Mouse (Mus musculus): ENCODE data around the gene Plxnd1. TPM values are rescaled to one million over a fixed set of nuclear protein-coding genes. Genes with fewer than 3 reads are reported as not detected.

Gene Plxnd1
- polyA plus RNA-seq, 1 experiment from 2014 or later = 6.5 TPM

GRCm38 (mm10) chr6:115909052-115909451 lies 85.8 kb downstream of the Plxnd1 start:
- H3K27ac ChIP-seq = no peak overlapping the region

DNA sequence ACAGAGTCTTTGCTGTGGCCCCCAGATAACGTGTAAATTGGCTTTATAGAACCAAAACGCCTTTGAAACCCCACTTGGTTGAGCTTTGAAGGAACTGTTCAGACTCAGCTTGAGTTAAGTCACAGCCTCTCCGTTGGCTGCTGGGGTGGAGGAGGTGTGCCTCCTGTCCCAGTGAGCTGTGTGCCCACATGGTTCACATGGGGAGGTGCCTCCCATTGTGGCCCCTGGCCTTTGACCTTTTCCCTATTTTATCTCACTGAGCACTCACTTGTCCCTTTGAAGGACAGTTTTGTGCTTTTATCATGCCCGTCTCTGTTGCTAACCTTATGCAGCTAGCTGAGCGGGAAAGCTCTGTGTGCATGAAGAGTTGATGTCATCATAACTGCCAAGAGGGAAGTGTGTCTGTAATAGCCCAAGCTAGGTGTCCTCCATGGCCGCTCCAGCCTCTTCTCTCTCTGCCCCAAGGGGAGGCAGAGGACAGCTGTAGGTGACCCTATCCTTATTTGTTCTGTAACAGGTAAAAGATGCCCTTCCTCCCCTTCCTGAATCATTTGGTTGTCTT lies 86.3 kb downstream of the Plxnd1 start:
- WGBS = 38% methylated on average over 6 of the region's 6 CpGs
- peaks cover 39% of the 10 kb centered on the region for H3K36me3 ChIP-seq

More at GRCm38 (mm10) chr6:115909052-115909451, 85.8 kb downstream of the Plxnd1 start:
- peaks cover 39% of the 10 kb centered on the region for H3K36me3 ChIP-seq
- H3K27me3 ChIP-seq = no peaks in the 10 kb centered on the region
- no peaks in the 10 kb centered on the region for H3K9me3 ChIP-seq
- no peak overlapping the region for H3K4me2 ChIP-seq (replicated peaks)
- WGBS = 61% methylated on average over 3 of the region's 3 CpGs
- no peaks in the 10 kb centered on the region for H3K4me1 ChIP-seq (replicated peaks)
- no peak for ATAC-seq
- H3K4me3 ChIP-seq (replicated peaks) = no peak overlapping the region
- no peak overlapping the region for H3K9ac ChIP-seq (replicated peaks)

DNA sequence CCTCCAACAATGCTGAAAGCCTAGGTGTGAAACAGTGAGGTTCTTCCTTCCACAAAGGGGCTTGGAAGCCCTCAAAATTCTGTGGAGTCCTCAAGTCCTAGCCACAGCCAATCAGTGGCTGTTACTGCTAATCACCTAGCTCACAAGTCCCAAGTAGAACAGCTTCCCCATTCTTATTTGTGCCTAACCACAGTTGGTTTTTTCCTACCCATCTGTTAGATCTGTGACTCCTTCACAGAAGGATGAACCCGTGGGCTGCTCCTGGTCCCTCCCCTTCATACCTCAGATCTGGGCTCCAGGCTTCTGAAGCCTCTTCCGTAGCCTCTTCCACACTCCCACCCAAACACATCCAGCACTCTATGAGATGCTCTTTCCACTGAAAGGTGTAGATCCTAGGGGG lies 87.9 kb downstream of the Plxnd1 start:
- H3K9ac ChIP-seq (replicated peaks) = no peak overlapping the region
- H3K4me2 ChIP-seq (replicated peaks) = no peak overlapping the region
- peaks cover 42% of the 10 kb centered on the region for H3K36me3 ChIP-seq
- no peaks in the 10 kb centered on the region for H3K9me3 ChIP-seq
- ATAC-seq = no peak
- 90% methylated on average over 2 of the region's 2 CpGs for WGBS
- H3K4me1 ChIP-seq (replicated peaks) = 0 out of 2 replicates have a peak, but pooled peaks cover under 1% of the 10 kb centered on the region
- no peaks in the 10 kb centered on the region for H3K27me3 ChIP-seq
- no peak overlapping the region for H3K27ac ChIP-seq
- no peak overlapping the region for H3K4me3 ChIP-seq (replicated peaks)

More for the DNA sequence above, 86.3 kb downstream of the Plxnd1 start:
- Histone ChIP-seq H3K9ac (replicated peaks) (no peak overlapping the region), H3K9me3 (no peaks in the 10 kb centered on the region), H3K4me3 (replicated peaks) (no peak overlapping the region), H3K27me3 (no peaks in the 10 kb centered on the region), H3K27ac (no peak overlapping the region), H3K4me2 (replicated peaks) (no peak overlapping the region), H3K4me1 (replicated peaks) (no peaks in the 10 kb centered on the region)
- ATAC-seq = no peak

GRCm38 (mm10) chr6:115906455-115906854 lies 88.3 kb downstream of the Plxnd1 start:
- Histone ChIP-seq H3K4me2 (replicated peaks) (no peak overlapping the region), H3K9me3 (no peaks in the 10 kb centered on the region), H3K27me3 (no peaks in the 10 kb centered on the region), H3K4me1 (replicated peaks) (peaks cover 5% of the 10 kb centered on the region), H3K36me3 (peaks cover 42% of the 10 kb centered on the region), H3K9ac (replicated peaks) (no peak overlapping the region), H3K27ac (no peak overlapping the region), H3K4me3 (replicated peaks) (no peak overlapping the region)
- 71% methylated on average over 1 of the region's 1 CpGs for WGBS
- ATAC-seq = no peak

DNA sequence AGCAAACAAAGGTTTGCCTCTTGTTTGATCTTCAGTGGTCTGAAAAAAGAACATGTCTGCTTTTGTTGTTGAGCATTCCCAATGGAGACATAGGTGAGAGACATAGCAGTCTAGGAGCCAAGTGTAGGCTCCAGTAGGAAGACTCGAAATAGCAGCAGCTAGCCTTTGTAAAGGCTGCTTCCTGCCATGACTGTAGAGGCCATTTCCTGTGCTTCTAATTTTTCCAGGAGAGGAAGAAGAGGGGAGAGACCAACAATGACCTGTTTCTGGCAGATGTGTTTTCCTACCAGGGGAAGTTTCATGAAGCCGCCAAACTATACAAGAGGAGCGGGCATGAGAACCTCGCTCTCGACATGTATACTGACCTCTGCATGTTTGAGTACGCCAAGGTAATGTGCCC lies 89.2 kb downstream of the Plxnd1 start:
- Histone ChIP-seq H3K36me3 (peaks cover 42% of the 10 kb centered on the region), H3K4me2 (replicated peaks) (no peak overlapping the region), H3K4me3 (replicated peaks) (no peak overlapping the region), H3K27ac (no peak overlapping the region), H3K4me1 (replicated peaks) (peaks cover 8% of the 10 kb centered on the region), H3K9ac (replicated peaks) (no peak overlapping the region), H3K9me3 (no peaks in the 10 kb centered on the region), H3K27me3 (no peaks in the 10 kb centered on the region)
- ATAC-seq = no peak
- 97% methylated on average over 6 of the region's 6 CpGs for WGBS

Other genes starting within 250 kb of the Plxnd1 start
- gene Tmem40, start 232.6 kb downstream of the Plxnd1 start, polyA plus RNA-seq (2015; fragmentation: Nextera tagmentation; extraction: Ambion mirVana) = 0.79 and 1.1 TPM in 2 replicates
- 16.4 and 18.5 TPM in 2 replicates for gene Cand2, start 220.5 kb downstream of the Plxnd1 start, polyA plus RNA-seq (2015; fragmentation: Nextera tagmentation; extraction: Ambion mirVana)
- 1,380 and 1,385 TPM in 2 replicates for gene Rpl32, start 186.3 kb downstream of the Plxnd1 start, polyA plus RNA-seq (2015; fragmentation: Nextera tagmentation; extraction: Ambion mirVana)
- gene Efcab12, start 156.6 kb downstream of the Plxnd1 start, polyA plus RNA-seq (2015; fragmentation: Nextera tagmentation; extraction: Ambion mirVana) = 2.2 and 3.2 TPM in 2 replicates
- gene Mbd4, start 141.6 kb downstream of the Plxnd1 start, polyA plus RNA-seq (2015; fragmentation: Nextera tagmentation; extraction: Ambion mirVana) = 14.5 and 14.9 TPM in 2 replicates
- gene Ift122, start 141.5 kb downstream of the Plxnd1 start, polyA plus RNA-seq (2015; fragmentation: Nextera tagmentation; extraction: Ambion mirVana) = 25.8 and 28.8 TPM in 2 replicates
- 0.05 and 0.21 TPM in 2 replicates for gene Rho, start 63.3 kb downstream of the Plxnd1 start, polyA plus RNA-seq (2015; fragmentation: Nextera tagmentation; extraction: Ambion mirVana)
- gene H1foo, start 50.1 kb downstream of the Plxnd1 start, polyA plus RNA-seq (2015; fragmentation: Nextera tagmentation; extraction: Ambion mirVana) = not detected in 2 replicates
- 35.7 and 36.4 TPM in 2 replicates for gene Tmcc1, start 198.5 kb upstream of the Plxnd1 start, polyA plus RNA-seq (2015; fragmentation: Nextera tagmentation; extraction: Ambion mirVana)
- 64.4 and 67.1 TPM in 2 replicates for gene Washc2, start 213.0 kb upstream of the Plxnd1 start, polyA plus RNA-seq (2015; fragmentation: Nextera tagmentation; extraction: Ambion mirVana)

Measured in midbrain, embryonic 13.5 days (tissue).